Mouse (Mus musculus) spleen, postnatal 14 days (tissue): ENCODE measurements around the gene Tubgcp6.

Experiments
- DNase-seq, 2 experiments: peaks; one replicate each; pipeline ENCODE4 v3.0.0; 2021 to 2022; ENCODE audit warnings: low spot score in 2 of 2

Gene Tubgcp6

GRCm38 (mm10) chr15:89122649-89123366, at the start of gene Tubgcp6:
Tubgcp6 (minus strand) TSS chr15:89123112.
- peak; percentile 88 to 96 for DNase-seq

GRCm38 (mm10) chr15:89172276-89172935, 49.5 kb upstream of the Tubgcp6 start:
- no peak for DNase-seq

DNA sequence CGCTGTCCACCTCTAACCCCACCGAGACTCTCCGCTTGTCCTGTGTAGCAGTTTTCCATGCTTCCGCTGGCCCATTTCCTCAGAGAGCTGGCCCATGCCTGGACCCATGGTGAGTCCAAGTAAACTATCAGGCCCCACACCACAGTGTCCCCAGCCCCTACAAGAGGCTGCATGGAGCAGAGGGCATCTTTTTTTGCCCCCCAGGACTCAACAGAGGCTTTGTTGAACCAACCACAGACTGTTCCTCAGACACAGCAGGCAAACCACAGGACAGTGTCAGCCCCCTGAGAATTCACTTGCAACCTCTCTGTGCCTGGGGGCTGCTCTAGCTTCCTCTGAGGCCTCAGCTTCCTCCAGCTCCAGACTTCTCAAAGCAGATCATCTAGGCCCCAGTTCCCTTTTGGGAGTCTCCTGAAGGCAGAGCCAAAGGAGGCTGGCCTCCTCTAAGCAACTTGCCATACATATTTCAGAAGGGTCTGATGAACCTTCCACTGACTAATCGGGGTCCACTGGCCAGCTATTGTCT, 48.7 kb upstream of the Tubgcp6 start:
- no peak for DNase-seq

DNA sequence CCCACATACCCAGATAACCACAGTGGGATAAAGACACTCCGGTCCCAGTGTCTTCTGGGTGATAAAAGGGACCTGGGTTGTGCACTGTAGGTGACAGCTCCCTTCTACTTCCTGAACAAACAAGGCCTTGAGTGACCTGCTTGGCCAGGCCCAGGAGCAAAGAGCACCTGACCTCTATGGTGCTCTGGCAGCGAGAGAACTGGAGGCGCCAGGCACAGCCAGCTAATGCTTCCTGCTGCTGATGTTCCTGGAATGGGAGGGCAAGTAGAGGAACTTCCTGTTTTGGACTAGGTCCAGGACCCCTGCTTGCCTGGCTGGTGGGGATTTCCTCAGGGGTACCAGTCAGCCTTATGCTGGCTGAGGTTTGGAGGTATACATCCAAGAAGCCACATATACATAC, 47.2 kb upstream of the Tubgcp6 start:
- DNase-seq: no peak

DNA sequence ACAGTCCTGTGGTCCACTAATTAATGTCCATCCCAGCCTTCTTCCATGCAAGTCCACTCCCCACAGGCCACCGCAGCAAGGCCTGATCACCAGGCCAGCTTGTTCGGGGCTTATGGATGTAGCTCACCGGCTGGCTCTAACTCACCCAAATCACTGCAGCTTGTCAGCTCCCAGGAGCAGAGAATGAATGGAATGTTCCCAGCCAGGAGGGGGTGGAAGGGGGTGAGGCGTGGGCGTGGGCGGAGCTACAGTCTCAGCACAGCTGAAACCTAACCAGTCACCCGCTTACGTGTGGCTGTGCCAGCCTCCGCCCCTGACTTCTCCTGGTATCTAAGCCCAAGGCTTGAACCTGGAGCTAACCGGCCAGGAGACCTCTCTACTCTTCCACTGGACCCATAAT, 46.5 kb upstream of the Tubgcp6 start:
- no peak for DNase-seq

- no peak for DNase-seq
Measured at GRCm38 (mm10) chr15:89168922-89169321, 46.0 kb upstream of the Tubgcp6 start.

- DNase-seq: no peak
Measured at GRCm38 (mm10) chr15:89165478-89165877, 42.6 kb upstream of the Tubgcp6 start.

- DNase-seq: no peak
Measured at GRCm38 (mm10) chr15:89161397-89161796, 38.5 kb upstream of the Tubgcp6 start.

DNA sequence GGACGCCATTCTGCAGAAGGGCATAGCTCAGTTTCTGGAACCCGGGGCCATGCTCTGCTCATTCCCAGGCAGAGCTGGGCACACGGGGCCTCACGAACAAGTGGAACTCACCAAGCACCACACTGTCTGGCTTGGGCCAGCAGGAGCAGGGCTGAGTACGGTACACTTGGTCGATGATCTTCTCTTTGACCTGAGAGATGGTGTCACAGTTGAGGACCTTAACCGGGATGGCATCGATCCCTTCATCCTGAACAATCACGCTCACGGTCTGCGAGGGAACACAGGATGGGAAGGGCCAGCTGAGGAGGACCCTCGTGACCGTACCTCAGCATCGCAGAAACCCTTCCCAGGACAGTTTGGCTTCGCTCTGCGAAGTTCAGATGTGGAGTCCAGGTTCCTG, 35.6 kb upstream of the Tubgcp6 start:
- no peak for DNase-seq

- peak; percentile 49 to 70 for DNase-seq
Measured at GRCm38 (mm10) chr15:89157954-89158353, 35.0 kb upstream of the Tubgcp6 start.

DNA sequence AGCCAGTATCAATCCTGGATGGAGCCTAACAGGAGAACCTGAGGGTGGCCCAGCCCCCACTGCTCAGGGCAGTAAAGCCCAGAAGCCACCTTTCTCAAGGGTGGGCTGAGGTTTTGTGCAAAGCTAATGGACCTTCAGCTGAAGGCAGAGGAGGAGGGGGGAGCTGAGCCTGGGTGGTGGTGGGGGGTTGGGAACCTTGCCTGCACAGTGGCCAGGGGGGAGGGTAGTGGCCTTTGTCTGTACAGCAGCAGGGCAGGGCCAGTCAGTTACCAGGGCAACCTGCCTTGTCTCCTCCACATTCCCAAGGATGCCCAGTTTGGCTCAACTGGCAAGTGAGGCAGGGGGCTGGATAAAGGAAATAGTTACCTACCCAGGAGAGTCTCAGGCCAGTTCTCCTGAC, 29.4 kb upstream of the Tubgcp6 start:
- DNase-seq: no peak

DNA sequence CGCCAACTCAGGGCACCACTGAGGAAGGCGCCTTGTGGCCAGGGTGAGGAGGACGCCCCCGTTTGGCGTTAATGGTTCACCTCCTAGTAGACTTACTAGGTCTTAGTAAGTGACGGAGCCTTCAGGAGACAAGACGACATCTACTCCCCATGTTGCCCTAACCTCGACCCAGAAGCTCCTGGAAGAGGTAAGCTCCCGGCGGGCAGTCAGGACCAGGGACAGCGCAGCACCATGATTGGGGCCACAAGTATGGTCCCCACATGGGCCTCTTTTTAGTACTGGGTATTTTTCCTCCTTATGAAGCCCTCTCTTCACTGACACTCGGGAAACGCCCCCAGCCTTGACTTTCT, 27.1 kb upstream of the Tubgcp6 start:
- DNase-seq: no peak

- DNase-seq: no peak
Measured at GRCm38 (mm10) chr15:89149271-89150040, 26.5 kb upstream of the Tubgcp6 start, which contains the start of gene Mapk11. Mapk11 (minus strand) TSS chr15:89149628.

DNA sequence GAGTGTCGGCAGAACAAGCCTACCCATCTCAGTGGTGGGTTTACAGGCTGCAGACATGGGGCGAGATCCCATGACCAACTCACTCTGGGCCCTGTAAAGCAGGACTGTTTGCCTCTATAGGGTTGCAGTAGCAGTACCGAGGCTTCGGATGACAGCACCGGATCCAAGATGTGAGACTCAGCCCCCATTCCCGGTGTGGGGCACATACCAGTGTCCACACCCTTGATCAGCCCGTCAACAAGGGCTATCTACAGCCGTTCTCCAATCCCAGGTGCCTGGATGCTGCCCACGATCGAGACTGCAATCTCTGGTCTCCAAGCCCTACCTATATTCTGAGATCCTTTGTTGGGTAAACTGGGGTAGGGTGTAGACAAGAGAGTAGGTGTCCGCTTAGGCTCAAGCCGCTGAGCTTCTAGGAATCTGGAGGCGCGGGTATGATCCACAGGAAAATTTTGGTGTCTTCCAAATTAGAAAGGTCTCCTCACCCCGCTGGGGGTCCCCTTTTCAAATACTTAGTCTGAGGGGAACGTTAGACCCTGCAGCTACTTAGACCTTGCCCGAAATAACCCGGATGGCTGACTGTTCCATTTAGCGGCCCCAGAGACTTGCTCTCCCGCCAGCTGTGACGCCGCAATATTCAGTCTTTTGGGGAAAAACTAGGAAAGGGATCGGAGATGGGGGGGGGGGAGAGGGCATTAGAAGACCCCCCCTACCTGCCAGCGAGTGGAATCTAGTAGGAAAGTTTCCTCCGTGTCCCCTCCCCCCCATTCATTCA, 25.8 kb upstream of the Tubgcp6 start:
- no peak for DNase-seq

- DNase-seq: no peak
Measured at GRCm38 (mm10) chr15:89147895-89148294, 25.0 kb upstream of the Tubgcp6 start.

GRCm38 (mm10) chr15:89147456-89147855, 24.5 kb upstream of the Tubgcp6 start:
- no peak for DNase-seq

DNA sequence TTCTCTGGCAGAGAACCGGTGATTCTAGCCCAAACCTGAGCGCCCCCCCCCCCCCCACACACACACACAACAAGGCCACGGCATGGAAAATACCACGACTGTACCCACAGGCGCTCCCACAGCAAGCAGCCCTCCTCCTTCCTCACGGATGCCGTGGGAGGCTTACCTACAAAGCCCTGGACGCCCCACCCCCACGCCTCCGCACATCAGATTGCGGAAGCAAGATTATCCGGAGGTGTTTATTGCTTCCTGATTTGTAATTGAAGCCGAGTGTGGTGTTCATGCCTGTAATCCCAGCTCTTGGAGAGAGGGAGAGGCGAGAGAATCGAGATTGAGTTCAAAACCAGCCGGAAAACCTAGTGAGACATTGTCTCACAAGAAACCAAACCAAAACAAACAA, 24.1 kb upstream of the Tubgcp6 start:
- no peak for DNase-seq

- peak in 1 of 2 experiments; percentile 44 for DNase-seq
Measured at GRCm38 (mm10) chr15:89146537-89146936, 23.6 kb upstream of the Tubgcp6 start.

DNA sequence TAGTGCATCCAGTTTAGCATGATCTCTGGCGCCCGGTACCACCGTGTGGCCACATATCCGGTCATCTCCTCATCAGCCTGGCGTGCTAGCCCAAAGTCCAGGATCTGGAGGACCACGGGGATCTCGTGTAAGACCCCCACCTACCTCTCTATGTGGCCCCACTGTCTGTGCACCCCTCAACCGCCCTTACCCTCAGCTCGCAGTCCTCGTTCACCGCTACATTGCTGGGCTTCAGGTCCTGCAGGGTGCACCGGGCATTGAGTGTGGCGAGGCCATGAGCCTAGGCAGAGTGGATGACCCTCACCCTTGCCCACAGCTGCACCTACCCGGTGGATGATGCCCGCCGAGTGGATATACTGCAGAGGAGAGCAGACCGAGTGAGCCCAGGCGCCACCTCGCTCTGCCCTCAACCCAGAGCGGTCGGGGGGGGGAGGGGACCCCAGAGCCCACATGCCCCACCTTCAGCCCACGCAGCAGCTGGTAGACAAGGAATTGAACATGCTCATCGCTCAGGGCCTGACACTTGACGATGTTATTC, 23.0 kb upstream of the Tubgcp6 start:
- no peak for DNase-seq

DNA sequence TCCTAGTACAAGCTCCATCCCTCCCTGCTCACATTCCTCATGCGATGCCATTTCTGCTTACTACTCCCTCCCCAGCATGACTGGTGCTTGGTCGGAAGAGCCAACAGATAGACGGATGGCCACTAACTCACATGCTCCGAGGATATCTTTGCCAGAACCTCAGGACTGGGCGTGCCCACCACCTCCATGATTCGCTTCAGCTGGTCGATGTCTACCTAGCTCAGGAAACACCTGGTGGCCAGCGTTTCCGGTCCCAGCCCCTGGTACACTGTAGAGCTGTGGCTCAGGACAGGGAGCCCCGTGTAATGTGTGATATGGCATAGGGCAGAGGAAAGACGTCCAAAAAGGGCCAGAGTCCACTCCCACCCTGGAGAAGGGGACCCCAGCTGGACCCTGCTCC, 22.1 kb upstream of the Tubgcp6 start:
- DNase-seq: no peak

DNA sequence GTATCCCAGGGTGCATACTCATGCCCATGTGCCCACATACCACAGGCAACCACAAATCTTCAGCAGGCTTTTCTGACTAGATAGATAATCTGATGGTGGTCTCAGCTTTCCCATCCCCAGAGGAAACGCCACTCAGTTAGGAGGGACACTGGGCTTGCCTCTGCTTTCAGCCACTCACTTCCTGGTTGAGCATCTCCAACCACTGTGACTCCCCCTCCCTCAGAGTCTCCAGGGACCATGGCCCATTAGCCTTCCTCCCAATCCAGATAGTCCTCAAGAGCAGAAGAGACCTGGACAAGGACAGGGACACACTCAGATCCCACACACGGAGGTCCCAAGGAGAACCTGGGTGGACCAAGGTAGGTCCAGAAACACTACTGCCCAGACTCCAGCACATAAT, 20.2 kb upstream of the Tubgcp6 start:
- DNase-seq: no peak
